Comparison of ENCODE assay signal across 8 mouse cellular contexts in genomic region chr10:87787521-87787920, GRCm38 (mm10).
DNase-seq lines count a peak whose midpoint lies in the region; ATAC-seq lines count a peak whose summit lies in the region.
"Had no signal": no experiment of that assay in that cellular context is flagged by ENCODE, and none has a peak within 500 bp of the region (broad histone marks: within the 10 kb centered on the region; RNA-seq: fewer than 3 reads in every experiment).

No protein-coding gene starts in this region.

- no peak overlapping the region for H3K27ac ChIP-seq in liver, embryonic 11.5 days (ENCODE audit: low read depth, low read length)
- no peak overlapping the region for H3K27ac ChIP-seq in forebrain, embryonic 11.5 days (ENCODE audit: low read depth, low read length)

- no peaks in the 10 kb centered on the region for H3K9me3 ChIP-seq in liver, embryonic 11.5 days (ENCODE audit: control insufficient read depth, low read length)
- no peaks in the 10 kb centered on the region for H3K9me3 ChIP-seq in forebrain, embryonic 11.5 days (ENCODE audit: control insufficient read depth, low read length)
- H3K9me3 ChIP-seq: megakaryocyte, embryonic 14.5 days had no signal

- H3K4me2 ChIP-seq in liver, embryonic 11.5 days = no peak overlapping the region
- no peak overlapping the region for H3K4me2 ChIP-seq in forebrain, embryonic 11.5 days (ENCODE audit: low read depth, low read length, severe bottlenecking)

- intact Hi-C loops in heart, postnatal 25 days (cut with DNase I) = no loop called here

- no peak overlapping the region for H3K9ac ChIP-seq in liver, embryonic 11.5 days (ENCODE audit: low read depth, low read length)
- no peak overlapping the region for H3K9ac ChIP-seq in forebrain, embryonic 11.5 days (ENCODE audit: low read length)

- 55% methylated on average over 4 of the region's 4 CpGs for WGBS in liver, embryonic 11.5 days
- WGBS in forebrain, embryonic 11.5 days = 85% methylated on average over 4 of the region's 4 CpGs

- no peaks in the 10 kb centered on the region for H3K36me3 ChIP-seq in liver, embryonic 11.5 days (ENCODE audit: control insufficient read depth, insufficient read depth, low read length)
- no peaks in the 10 kb centered on the region for H3K36me3 ChIP-seq in forebrain, embryonic 11.5 days (ENCODE audit: control insufficient read depth, insufficient read depth, low read length)

- no peak overlapping the region for H3K4me3 ChIP-seq in liver, embryonic 11.5 days (ENCODE audit: low read depth, low read length)
- H3K4me3 ChIP-seq in forebrain, embryonic 11.5 days (ENCODE audit: low read depth, low read length) = no peak overlapping the region
- H3K4me3 ChIP-seq: megakaryocyte, embryonic 14.5 days had no signal

- no peaks in the 10 kb centered on the region for H3K27me3 ChIP-seq in liver, embryonic 11.5 days (replicated peaks; ENCODE audit: control insufficient read depth, insufficient read depth, low read length)
- no peaks in the 10 kb centered on the region for H3K27me3 ChIP-seq in forebrain, embryonic 11.5 days (ENCODE audit: control insufficient read depth, insufficient read depth, low read length)
- H3K27me3 ChIP-seq: megakaryocyte, embryonic 14.5 days had no signal

- H3K4me1 ChIP-seq in liver, embryonic 11.5 days (replicated peaks; ENCODE audit: control insufficient read depth, insufficient read depth, low read length) = no peaks in the 10 kb centered on the region
- H3K4me1 ChIP-seq in forebrain, embryonic 11.5 days (replicated peaks; ENCODE audit: control insufficient read depth, insufficient read depth, low read length) = no peaks in the 10 kb centered on the region
- H3K4me1 ChIP-seq: megakaryocyte, embryonic 14.5 days had no signal

- ATAC-seq in liver, embryonic 11.5 days (replicated peaks; ENCODE audit: low FRiP score) = no peak
- no peak for ATAC-seq in forebrain, embryonic 11.5 days (replicated peaks; ENCODE audit: low FRiP score)
- ATAC-seq in CD4-positive, CD25-positive, alpha-beta regulatory T cell, adult 4 months = no peak

- DNase-seq in Muller cell, postnatal 12 days (ENCODE audit: inconsistent ontology term) = peak; percentile 78
- peak; percentile 77 for DNase-seq in adipocyte (ENCODE audit: low spot score)
- peak; percentile 53 for DNase-seq in heart, postnatal 25 days (ENCODE audit: low spot score)
- DNase-seq in liver, embryonic 11.5 days (ENCODE audit: low spot score) = peak; percentile 32
- no peak for DNase-seq in left cerebral cortex, adult 11 months (ENCODE audit: low spot score)
- DNase-seq in forebrain, embryonic 11.5 days (ENCODE audit: low spot score) = no peak

Comparison
In these comparisons a context has a peak if more than half of its experiments do, and no peak if none do; other contexts are left out.
1. DNase-seq: peak in Muller cell, postnatal 12 days (single experiment), adipocyte (single experiment), heart, postnatal 25 days (single experiment) and liver, embryonic 11.5 days (single experiment); none in left cerebral cortex, adult 11 months (single experiment) and forebrain, embryonic 11.5 days (single experiment).